Mouse (Mus musculus) kidney, postnatal 36 days (tissue): ENCODE results near the gene Snx29.

Experiments used
- DNase-seq, 2 experiments: peaks; one replicate each; pipeline ENCODE4 v3.0.0; 2021 to 2022; ENCODE audit warnings: mixed read lengths in 2 of 2

Snx29 gene

GRCm38 (mm10) chr16:11454871-11455270 lies 132.2 kb downstream of the Snx29 start:
- DNase-seq = no peak

- DNase-seq = peak in 1 of 2 experiments; percentile 34
Observed at GRCm38 (mm10) chr16:11455545-11456140, 132.9 kb downstream of the Snx29 start.

DNA sequence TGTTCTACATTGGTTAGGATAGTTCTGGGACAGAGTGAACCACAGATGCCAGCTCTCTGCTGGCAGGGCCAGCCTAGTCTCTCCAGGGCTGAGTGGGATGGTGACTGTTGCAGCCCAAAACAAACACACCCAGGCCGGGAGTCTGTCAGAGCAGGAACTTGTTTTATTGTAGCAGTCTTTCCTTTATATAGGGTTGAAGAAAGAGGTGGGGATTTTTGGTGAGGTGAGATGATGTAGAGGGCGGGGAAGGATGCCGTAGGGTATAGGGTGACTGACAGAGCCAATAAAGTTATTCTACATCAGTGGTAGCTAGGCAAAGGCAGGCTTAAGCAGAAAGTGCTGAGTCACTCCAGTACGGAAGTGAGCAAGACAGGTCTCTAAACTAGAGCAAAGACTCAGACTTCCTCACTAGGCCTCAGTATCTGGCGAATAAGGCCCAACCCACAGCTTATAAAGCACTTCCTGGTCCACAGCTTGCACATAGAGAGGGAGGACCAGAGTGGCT lies 133.5 kb downstream of the Snx29 start:
- DNase-seq = no peak

- DNase-seq = no peak
Observed at GRCm38 (mm10) chr16:11457136-11457535, 134.4 kb downstream of the Snx29 start.

DNA sequence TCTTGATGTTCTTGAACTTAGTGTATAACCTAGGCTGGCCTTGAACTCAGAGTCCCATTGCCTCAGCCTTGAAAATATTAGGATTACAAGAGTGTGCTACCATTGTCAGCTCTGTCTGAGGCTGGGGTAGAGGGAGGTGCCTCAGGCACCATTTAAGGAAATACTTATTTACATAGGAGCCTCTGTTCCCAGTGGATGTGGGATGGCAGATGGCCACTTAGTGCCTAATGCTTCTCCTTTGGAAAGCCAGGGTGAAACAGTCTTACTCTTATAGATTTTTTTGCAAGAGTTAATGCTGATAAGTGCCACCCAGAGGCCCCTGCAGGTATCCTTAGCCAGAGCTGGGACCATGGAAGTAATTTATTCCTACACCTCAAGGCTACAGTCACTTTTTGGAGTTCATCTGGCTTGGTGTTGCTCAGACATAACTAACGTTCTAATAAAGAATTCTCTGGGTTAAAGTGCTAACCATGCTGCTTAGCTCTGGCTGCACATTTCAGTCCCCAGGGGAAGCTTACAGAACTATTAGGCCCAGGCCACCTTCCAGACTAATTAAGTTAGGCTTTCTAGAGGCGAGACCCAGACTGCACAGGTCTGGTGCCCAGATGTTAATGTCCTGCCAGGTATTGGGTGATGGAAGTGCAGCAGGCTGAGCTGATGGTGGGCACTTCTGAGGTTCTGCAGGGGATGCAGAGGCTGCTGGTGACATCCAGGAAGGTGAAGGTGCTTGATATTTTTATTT lies 135.1 kb downstream of the Snx29 start:
- DNase-seq = peak in 1 of 2 experiments; percentile 46

DNA sequence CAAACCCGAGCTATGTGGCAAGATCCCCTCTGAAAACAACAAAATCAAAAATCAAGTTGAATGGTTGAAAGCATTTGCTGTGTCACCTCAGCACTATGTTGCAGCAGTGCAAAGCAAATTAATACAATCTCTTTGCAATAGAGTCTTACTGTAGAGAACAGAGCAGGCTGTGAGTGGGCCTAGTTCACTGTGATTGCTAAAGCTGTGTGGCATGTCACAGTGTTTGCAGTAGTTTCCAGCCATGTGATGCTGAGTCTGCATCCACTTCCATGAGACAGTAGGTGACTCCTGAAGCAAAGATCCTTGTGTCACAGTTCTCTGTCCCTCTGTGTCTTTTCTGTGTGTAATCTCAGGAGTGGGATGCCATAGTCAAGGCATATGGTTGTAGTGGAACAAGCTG lies 137.5 kb downstream of the Snx29 start:
- no peak for DNase-seq

- peak; percentile 40 for DNase-seq
Observed at GRCm38 (mm10) chr16:11461612-11462011, 138.9 kb downstream of the Snx29 start.

GRCm38 (mm10) chr16:11468533-11469179 lies 145.9 kb downstream of the Snx29 start:
- peak; percentile 73 to 86 for DNase-seq

DNA sequence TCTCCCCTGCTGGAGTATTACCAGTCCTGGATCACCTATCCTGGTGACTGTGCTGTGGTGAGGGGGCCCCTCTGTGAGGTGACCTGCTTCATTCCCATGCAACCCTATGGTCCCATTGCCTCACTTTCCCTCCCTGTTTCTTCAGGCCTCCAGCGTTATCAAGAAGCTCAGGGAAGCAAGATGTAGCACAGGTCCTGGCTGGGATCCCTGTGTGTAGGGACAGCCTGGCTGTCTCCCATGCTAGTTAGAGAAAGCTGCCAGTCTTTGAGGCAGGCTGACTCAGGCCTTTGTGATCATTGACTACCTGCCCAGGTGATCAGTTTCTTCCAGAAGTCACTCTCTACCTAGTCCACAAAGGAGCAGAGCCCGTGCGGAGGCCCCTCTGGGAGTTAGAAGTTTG lies 146.8 kb downstream of the Snx29 start:
- no peak for DNase-seq

GRCm38 (mm10) chr16:11471246-11471645 lies 148.5 kb downstream of the Snx29 start:
- no peak for DNase-seq

- DNase-seq = peak in 1 of 2 experiments; percentile 35
Observed at GRCm38 (mm10) chr16:11472852-11473251, 150.1 kb downstream of the Snx29 start.

GRCm38 (mm10) chr16:11473474-11473873 lies 150.8 kb downstream of the Snx29 start:
- no peak for DNase-seq

- peak; percentile 39 to 54 for DNase-seq
Observed at GRCm38 (mm10) chr16:11473893-11474505, 151.3 kb downstream of the Snx29 start.

DNA sequence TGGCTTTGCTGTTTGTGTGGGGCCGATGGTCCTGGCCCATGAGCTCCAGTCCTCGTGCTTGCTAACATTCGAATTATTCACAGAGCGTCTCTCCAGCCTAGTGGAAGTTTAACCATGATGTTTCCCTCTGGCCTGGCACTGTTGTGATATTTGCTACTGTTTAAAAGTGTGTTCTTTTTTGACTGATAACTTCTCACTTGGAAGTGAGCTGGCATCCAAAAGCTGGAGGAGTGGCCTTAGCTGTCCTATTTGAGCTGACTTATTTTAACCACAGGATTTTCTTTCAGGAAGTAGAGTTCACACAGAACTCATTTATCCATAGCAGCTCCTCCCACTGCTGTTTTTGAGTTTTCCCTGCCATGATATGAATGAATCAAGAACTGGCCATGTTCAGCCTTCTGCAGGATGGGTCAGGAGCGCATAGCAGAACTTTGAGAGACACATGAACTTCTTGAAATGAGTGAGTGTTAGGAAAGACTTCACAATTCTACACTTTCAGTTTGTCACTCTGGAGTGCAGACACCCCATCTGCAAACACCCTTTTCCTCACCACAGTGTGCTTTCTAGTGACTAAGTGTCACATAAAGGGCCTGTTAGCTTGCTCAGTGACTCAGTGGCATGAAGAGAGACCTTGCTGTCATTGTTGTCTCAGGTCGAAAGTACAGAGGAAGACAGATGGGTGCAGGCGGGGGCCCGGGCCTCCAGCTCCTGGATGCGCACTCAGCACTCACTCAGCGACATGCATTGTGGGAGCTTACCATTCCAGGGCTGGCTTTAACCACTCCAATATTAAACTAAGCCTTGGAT lies 152.6 kb downstream of the Snx29 start:
- peak; percentile 57 to 72 for DNase-seq

DNA sequence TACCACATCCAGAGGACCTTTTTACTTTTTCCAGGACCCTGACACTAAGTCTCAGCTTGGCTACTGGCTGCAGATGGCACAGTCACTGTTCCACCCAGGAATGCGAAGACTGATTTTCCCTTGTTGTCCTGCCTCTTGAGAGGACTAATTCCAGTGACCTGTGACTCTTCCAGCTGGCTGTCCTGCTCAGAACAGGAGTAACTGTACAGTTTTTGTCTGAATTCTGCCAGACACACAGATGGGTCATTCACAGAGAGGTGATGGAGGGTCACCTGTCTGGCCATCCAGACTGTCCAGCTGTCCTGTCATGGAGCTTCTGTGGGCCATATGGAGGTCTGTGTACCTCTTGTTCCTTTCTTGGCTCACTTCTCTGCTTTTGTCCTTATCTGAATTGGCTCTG lies 153.6 kb downstream of the Snx29 start:
- no peak for DNase-seq

GRCm38 (mm10) chr16:11476968-11477367 lies 154.3 kb downstream of the Snx29 start:
- DNase-seq = no peak

GRCm38 (mm10) chr16:11477591-11477990 lies 154.9 kb downstream of the Snx29 start:
- no peak for DNase-seq

- DNase-seq = no peak
Observed at GRCm38 (mm10) chr16:11479605-11480004, 156.9 kb downstream of the Snx29 start.

DNA sequence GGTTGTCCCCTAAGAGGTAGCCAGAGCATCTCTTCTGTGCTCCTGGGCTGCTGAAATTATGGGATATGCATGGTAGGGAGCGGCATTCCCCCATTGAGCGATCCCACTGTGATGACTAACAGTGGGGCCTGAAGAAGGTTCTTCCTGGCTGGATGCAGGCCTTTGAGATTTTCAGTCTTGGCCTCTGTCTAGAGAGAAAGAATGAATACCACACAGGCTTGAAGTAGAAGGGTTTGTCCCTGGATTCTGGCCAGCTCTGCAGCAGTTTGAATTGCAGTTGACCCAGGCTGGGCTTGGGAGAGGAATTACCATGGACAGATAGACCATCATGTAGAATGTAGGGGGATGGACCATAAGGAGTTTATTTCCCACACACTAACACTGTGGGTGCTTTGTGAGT lies 159.5 kb downstream of the Snx29 start:
- peak in 1 of 2 experiments; percentile 45 for DNase-seq

GRCm38 (mm10) chr16:11494895-11495294 lies 172.2 kb downstream of the Snx29 start:
- DNase-seq = no peak

- DNase-seq = no peak
Observed at GRCm38 (mm10) chr16:11495923-11496616, 173.4 kb downstream of the Snx29 start.

DNA sequence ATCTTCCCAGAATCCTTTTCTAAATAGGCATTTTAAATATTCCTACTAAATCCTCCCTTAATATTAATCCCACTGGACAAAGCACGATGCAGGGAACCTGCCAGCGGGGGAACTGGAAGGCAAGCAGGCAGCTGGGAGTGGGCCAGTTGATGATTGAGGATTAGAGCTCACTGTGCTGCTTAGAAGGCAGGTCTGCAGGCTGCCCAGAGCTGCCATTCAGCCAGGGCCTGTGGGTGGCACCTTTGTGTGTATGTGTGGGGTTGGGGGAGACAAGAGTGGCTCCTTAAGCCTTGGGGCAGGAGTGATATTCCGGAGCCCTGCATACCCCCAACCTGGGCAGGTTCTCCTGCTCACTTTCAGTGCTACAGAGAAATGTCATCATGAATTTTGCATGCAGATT lies 174.0 kb downstream of the Snx29 start:
- no peak for DNase-seq
